Mouse (Mus musculus) gastrocnemius, adult 18-20 months (tissue): ENCODE measurements around the gene Cacna1i. TPM values are rescaled to one million over a fixed set of nuclear protein-coding genes. Genes with fewer than 3 reads are reported as not detected.

ENCODE experiments used
- DNase-seq: peaks from one replicate; pipeline ENCODE4 v3.0.0; 2021; ENCODE audit warnings: low spot score
- total RNA-seq, 2 experiments: library from RNA; stranded (reverse); gene quantifications; 2 replicates each; pipeline ENCODE4 v1.2.3; 2021

Cacna1i gene
- total RNA-seq, 2 experiments from 2014 or later: 0.21 TPM

DNA sequence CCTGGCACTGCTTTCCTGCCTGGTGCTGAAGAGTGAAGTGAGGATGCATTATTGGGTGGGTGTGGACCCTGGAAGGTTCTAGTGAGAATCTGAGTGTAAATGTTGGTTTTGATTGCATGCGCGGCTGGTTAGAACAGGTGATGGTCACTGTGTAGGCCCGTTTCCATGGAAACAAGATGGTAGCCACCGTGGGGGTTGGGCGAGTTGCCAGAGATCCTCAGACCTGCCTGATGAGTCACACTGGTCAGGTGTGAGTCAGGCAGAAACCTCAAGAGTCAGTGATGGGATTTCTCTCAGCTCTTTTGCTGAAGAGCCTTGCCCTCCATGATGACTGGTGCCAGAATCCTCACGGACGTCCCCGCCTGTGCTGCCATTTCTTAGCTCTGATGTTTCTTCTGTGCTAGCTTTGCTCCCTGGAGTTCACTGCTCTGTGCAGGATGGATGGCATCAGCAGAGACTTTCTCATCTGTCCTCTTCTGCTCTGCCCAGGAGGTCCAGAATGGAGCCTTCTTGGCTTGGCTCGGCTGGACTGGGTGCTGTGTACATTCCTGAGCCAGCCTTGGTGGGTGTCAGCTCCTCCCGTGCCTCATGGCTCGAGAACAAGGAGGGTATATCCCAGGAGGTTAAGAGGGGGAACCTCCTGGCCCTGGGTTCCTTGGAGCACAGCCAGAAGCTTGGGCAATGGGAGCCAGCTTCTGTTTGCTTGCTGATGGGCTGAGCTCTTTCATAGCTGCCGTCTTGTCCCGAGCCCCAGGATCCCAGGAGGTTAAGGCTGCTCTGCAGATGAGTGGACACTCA, 40.9 kb downstream of the Cacna1i start:
- no peak for DNase-seq

DNA sequence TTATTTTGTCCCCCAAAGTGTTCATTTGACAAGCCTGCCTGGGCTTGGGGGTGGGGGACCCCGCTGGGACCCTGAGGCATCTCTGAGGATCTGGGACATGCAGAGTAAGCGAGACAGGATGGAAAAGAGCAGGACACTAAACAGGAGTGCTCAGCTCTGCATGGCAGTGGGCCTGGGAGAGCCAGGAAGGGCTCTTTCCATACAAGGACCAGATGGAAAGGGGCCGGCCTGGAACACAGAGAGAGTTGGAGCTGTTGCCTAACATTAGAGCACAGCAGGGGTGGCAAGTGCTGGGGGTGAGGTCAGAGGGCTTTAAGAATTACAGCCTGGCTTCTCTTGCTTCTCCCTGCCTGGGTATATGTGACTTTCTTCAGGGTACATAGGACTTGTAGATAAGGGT, 43.2 kb downstream of the Cacna1i start:
- no peak for DNase-seq

DNA sequence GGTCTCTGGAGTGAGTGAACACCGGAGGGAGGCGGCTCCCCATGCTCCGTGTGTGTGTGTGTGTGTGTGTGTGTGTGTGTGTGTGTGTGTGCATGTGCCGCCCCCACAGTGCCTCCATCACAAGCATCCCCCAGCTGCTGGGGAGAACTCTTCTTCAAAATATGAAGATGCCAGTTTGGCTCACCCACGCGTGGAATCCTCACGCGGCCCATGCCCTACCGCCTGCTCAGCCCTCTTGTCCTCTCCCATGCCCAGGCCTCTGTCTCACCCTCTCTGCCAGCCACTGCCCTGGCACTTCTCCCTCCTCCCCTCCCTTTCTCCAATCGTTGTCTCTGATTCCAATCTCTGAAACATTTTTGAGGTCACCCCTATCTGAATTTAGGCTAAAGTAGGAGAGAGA, 47.7 kb downstream of the Cacna1i start:
- no peak for DNase-seq

DNA sequence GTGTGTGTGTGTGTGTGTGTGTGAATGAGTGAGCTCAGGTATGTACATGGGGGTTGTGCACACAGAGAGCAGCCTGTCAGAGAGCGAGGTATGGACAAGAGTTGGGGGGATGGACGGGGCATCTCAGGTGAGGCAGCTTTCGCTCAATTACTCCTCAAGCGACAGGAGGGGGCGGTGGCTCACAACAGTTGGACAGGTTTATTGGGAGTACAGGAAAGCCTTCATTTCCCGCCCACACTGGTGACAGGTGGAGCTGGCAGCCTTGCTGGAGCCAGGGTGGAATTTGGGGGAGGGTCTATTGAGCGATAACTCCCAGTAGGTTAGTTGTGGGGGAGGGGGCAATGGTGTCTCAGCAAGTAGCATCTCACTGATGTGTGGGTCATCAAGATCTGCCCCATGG, 48.2 kb downstream of the Cacna1i start:
- DNase-seq: no peak

DNA sequence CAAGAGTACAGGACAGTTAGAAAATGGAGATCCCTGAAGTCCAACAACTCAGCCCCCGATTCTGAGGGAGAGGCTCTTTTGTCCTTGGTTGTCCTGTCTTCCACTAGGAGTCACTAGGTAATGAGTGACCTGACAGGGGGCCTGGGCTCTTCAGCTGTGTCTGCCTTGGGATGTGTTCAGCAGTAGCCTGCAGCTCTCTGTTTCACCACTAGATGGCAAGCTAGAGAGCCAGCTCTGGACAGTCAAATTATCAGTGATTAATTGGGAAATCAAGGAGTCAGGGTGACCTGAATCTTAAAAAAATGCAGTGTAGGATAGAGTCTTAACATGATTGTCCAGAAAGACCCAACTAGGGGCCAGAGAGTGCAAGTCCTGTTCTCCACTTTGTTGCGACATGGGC, 53.3 kb downstream of the Cacna1i start:
- DNase-seq: peak; percentile 27

DNA sequence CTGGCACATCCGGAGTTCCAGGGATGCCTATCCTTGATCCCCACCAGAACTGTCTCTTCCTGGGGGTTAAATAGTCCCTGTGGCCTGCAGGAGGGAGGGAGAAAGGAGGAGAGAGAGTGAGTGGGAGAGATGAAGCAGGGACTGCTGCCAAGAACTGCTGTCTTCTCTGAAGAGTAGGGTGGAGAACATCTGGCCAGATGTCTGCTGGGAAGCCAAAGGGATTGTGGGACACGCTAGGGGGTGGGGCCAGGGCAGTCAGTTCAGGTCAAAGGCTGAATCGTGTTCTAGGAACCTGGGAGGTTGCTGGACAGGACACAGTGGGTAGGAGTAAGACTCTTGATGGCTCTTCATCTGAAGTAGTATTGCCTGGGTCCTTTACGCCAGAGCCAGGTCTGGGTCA, 55.4 kb downstream of the Cacna1i start:
- DNase-seq: no peak

DNA sequence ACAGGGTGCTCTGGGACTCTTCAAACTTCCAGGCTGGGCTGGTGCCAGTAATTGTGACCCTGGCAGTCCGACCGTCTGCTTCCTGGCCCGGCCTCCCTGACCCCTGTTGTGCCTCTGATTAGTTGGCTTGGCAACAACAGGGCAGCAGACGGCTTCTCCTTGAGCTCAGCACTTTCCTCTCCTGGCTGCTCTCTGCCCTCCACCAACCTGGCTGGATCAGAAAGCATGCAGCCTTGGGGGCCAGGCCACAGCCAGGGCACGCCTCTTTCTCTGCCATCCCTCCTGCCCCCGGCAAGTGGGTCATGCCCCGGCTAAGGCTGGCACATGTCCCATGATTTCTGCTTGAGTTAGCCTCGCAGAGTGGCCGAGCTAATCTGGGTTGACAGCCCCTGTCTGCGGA, 56.0 kb downstream of the Cacna1i start:
- no peak for DNase-seq

DNA sequence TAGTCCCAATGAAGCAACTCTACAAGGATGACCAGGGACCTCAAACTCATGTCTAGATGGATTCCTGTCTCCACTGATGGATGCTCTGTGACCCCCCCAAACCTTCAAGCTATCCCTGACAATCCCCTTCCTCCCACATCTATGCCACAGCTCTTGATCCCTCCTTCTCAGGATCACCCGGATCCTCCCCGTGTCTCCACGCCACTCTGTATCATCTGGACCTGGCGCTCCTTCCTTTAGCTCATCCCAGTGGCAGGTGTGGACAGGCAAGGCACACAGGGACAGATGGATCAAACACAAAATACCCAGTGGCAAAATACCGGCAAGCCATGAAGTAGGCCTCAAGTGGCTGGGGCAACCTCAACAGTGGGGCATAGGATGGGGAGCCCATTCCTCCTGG, 56.7 kb downstream of the Cacna1i start:
- DNase-seq: no peak

DNA sequence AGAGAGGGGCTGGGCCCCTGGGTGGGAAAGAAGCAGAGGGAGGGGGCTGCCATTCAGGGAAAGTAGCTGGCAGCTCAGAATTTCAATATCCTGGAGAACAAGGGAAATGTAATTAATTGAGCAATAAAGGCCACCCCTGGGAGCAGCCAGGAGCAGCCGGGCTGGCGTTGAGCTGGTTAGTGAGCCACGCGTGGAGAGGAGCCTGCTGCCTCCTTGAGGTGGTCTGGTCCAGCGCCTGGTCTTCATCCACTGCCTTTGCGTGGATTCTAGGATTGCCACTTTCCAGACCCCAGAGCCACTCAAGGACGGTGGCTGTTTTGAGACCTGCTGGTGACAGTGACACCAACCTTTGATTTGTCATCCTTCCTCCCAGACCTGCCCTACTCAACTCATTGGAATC, 59.5 kb downstream of the Cacna1i start:
- DNase-seq: no peak

DNA sequence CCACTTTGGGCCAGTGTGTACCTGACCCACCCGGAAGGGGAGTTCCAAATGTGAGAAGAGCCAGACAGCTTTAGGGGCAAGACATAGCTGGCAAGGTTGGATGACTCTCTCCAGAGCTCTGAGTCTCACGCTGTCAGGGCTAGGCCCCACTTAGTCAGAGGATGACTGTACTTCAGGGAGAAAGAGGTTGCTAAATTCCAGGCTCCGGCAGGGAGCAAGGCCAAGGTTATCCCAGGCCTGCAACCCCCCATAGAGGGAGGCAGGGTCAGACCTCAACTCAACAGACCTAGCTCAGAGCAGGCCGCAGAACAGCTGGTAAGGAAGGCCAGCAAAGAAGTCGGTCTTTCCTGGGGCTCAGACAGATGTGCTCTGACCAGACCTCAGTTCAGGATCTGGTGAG, 63.4 kb downstream of the Cacna1i start:
- DNase-seq: no peak

DNA sequence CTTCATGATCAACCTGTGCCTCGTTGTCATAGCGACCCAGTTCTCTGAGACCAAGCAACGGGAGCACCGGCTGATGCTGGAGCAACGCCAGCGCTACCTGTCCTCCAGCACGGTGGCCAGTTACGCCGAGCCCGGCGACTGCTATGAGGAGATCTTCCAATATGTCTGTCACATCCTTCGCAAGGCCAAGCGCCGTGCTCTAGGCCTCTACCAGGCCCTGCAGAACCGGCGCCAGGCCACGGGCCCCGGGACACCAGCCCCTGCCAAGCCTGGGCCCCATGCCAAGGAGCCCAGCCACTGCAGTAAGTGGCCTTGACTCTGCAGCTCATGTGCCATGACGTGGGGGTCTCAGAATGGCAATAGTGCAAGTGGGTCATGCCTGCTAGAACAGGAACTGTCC, 71.8 kb downstream of the Cacna1i start:
- DNase-seq: no peak

DNA sequence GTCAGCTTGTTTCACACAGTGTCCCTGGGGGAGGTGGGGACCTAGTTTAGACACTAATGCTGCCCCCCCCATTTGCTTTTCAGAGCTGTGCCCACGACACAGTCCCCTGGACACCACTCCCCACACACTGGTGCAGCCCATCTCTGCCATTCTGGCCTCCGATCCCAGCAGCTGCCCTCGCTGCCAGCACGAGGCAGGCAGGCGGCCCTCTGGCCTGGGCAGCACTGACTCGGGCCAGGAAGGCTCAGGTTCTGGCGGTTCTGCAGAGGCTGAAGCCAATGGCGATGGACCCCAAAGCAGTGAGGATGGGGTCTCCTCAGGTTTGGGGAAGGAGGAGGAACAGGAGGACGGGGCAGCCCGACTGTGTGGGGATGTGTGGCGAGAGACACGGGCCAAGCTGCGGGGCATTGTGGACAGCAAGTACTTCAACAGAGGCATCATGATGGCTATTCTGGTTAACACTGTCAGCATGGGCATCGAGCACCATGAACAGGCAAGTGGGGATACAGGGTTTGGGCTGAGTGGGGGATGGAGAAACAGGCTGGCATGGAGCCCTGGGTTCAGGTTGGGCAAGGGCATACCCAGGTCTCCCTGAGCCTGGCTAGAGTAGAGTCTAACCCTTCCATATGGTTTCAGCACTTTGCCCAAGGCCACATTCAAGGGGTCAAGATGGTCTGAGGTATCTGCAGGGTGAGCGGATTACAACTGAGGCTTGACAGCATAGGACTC, 74.9 kb downstream of the Cacna1i start:
- DNase-seq: no peak

DNA sequence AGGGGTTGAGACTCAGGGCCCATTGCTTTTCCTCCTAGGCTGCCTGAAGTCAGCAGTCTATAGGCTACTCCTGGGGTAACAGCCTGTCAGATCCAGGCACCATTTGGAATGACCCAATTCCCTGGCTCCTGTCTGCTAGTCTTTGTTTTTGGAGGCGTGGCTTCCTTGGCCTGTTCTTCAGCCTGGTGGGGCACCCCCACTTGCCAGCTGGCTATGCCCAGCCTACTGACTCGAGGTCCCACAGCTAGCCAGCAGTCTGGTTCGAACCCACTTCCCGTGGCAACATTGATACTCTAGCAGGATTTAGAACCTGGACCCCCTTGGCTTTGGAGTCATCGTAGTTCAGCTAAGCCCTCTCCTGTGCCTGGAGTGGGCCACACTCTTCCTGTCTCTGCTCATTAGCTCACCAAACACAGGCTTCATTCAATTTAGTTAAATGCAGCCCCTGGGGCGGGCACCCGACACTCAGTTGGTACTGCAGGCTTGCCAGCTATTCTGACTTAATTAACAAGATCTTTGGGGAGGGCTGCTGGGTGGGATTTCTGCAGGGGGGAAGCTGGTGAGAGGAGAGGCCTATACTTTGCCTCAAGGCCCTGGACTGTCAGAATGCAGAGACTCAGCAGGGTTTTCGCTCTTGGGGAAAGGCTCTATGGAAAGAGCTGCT, 75.6 kb downstream of the Cacna1i start:
- DNase-seq: no peak

DNA sequence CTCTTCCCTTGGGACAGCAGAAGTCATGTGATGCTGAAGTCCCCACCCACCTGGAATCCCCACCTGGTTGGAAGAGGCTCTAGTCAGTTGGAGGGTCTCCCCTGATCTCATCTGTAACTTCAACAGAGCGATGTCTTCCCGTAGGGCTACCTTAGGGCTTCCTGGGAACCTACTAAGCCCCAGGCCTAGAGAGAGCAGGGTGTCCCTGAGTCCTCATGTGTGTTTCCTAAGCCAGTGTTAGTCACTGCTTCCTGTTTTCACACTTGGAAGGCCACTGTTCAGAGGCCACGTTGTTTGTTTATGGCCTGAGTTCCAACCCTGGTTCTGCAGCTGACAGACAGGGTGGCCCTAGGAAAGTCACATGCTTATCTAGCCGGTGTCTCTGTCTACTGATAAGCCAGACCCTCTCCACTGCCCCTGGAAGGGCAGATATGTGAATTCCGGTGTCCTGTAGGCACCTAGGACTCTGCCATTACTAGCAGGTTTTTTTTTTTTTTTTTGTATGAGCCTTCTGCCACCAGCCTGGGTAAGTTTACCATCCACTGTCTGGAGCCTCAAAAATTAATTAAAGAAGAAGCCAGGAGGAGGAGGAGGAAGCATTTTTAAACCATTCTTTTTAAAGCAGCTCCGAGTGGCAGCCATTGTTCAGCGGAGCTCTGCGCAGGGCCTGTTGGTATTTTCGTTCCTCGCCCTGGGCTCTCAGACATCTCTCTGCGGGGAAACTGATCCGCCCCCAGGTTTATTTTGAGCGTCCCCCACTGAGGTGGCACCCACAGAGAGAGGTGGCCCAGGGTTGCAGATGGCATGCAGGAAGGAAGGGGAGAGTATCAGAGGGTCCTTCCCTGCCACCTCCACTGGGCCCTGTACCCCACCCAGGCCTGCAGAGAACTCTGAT, 77.0 kb downstream of the Cacna1i start:
- no peak for DNase-seq

DNA sequence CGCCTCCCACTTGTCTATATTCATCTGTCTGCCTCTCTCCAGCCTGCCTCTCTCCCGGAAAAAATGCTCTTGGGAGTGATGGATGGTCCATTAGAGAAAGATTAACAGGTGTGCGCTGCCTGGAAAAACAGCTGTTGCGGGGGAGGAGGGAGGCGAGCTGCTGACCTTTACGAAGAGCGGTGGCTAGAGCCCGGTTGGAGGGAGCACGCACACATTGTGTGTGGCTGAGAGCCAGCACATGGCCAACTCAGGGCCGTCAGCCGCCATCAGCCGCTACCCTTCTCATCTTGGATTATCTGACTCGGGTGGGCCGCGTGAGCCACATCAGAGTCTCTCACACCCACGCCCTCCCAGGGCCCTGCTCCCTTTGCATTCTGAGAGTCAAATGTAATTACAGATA, 79.9 kb downstream of the Cacna1i start:
- DNase-seq: peak; percentile 20

DNA sequence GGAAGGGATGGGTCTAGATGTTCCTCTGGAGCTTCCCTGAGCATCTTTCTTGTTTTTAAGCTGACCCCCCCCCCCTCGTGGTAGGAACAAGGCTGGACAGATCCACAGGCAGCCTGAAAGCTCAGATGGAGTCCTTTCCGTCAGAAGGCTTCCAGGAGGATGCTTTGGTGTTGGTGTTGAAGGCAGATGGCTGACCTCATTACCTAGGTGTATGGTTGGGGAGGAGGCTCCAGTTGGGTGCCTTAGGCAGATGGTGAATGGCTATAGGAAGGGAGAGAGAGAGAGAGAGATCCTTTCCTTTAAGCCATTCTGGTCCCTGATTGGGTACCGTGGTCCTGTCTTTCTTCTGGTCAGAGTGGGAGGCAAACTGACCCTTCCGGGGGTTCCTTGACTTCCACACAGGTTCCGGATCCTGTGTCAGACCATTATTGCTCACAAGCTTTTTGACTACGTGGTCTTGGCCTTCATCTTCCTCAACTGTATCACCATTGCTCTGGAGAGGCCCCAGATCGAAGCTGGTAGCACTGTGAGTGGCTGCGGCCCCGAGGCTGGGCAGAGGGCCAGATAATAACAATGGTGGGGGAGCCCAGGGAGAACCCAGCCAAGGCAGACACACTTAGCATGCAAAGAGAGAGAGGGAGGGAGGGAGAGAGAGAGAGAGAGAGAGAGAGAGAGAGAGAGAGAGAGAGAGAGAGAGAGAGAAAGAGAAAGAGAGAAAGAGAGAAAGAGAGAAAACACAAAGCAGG, 86.4 kb downstream of the Cacna1i start:
- no peak for DNase-seq

DNA sequence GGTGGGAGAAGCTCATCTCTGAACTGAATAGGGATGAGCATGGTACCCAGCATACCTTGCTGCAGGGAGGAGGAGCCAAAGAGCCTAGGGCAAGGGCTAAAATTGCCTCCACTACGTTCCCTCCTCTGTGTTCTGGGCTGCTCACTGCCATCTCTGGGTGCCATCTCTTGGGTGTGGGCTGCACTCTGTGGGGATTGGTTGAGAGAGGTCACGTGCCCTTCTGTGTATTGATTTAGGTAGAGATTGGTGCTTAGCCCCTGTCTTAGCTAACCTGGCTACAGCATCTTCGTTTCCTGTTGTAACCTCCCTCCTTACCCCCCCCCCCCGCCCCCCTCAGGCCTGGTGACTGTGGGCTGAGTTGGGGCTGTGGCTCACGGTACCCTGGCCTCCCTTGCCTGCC, 87.8 kb downstream of the Cacna1i start:
- no peak for DNase-seq

DNA sequence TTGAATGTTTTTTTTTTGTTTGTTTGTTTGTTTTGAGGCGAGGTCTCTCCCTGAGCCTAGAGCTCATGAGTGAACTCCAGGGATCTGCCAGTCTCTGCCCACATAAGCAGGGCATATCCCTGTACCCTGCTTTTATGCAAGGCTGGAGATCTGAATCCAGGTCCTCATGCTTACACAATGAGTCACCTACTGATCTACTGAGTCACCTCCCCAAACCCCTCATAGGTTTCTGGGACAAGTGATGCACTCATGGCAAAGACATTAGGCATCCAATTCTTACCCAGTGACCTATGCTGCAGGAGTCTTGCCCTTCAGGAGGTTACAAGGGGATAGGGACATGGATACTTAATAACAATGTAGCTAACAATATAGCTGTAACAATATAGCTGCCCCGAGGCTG, 100.1 kb downstream of the Cacna1i start:
- no peak for DNase-seq

DNA sequence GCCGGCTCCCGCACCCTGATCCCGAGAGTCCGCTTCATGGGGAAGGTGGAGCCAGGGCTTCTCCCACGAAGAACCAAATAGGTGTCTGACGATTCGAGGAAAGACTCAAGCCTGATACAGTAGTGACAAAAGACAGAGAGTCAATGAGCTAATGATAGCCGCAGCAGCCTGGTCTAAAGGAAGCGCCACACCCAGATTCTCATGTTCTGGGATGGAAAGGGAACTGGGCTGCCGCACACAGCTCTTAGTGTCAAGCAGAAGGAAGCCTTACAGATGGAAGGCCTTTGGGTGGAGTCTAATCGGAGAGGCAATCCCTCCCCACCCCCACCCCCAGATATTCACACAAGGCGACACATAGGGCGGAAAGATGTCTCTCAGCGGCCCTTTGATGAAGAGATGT, 104.8 kb downstream of the Cacna1i start:
- DNase-seq: no peak

DNA sequence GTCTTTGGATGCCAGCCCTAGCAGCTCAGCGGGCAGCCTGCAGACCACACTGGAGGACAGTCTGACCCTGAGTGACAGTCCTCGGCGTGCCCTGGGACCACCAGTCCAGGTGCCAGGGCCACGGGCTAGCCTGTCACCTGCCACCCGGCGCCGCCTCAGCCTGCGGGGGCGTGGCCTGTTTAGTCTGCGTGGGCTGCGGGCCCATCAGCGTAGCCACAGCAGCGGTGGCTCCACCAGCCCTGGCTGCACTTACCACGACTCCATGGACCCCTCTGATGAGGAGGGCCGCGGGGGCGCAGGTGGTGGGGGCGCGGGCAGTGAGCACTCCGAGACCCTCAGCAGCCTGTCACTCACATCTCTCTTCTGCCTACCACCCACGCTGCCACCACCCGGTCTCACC, 108.0 kb downstream of the Cacna1i start:
- no peak for DNase-seq

DNA sequence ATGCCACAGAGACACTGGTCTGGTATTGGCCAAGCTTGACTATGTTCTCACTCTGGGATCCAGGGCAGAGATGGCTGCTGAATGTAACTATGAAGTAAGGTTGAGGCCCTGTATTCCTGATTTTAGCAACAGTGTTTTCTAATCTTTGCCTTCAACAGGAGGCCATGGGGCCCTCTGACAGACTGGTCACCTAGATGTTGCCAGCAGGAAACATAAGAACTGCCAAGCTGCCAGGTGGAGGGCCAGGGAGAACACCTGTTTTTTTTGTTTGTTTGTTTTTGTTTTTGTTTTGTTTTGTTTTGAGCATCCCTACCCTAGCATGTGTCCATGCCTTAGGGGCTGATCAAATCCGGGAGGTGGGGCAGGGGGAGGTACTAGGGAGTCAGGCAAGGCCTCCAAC, 112.4 kb downstream of the Cacna1i start:
- DNase-seq: no peak
